Mouse (Mus musculus): Measurements from ENCODE around the gene Asns. TPM values are rescaled to one million over a fixed set of nuclear protein-coding genes. Genes with fewer than 3 reads are reported as not detected.

Gene Asns
- polyA plus RNA-seq, 1 experiment from 2014 or later: 44.6 TPM

GRCm38 (mm10) chr6:7692037-7692436, 1.0 kb downstream of the Asns start:
- ATAC-seq (ENCODE audit: low FRiP score): no peak
- Histone ChIP-seq H3K4me2 (peak overlapping the region; percentile 73), H3K4me1 (ENCODE audit: control insufficient read depth, insufficient read depth, low read length) (no peaks in the 10 kb centered on the region), H3K36me3 (ENCODE audit: control insufficient read depth, insufficient read depth, low read length) (no peaks in the 10 kb centered on the region), H3K27ac (ENCODE audit: low read depth, low read length) (no peak overlapping the region), H3K9ac (ENCODE audit: low read length) (no peak overlapping the region), H3K27me3 (ENCODE audit: control insufficient read depth, insufficient read depth, low read length) (no peaks in the 10 kb centered on the region), H3K9me3 (ENCODE audit: control insufficient read depth, low read length) (no peaks in the 10 kb centered on the region), H3K4me3 (ENCODE audit: low read depth, low read length) (peak overlapping the region; percentile 56; the same call in 1 of the 2 replicates)
- DNase-seq (ENCODE audit: low spot score, missing footprints): peak; percentile 85
- 41% methylated on average over 15 of the region's 15 CpGs for WGBS

- no peak overlapping the region for H3K4me2 ChIP-seq
- DNase-seq (ENCODE audit: low spot score, missing footprints): no peak
These were observed 2.6 kb downstream of the Asns start for GRCm38 (mm10) chr6:7690456-7690855.

GRCm38 (mm10) chr6:7689180-7689579, 3.9 kb downstream of the Asns start:
- Histone ChIP-seq H3K4me2 (no peak overlapping the region), H3K4me1 (ENCODE audit: control insufficient read depth, insufficient read depth, low read length) (no peaks in the 10 kb centered on the region), H3K4me3 (ENCODE audit: low read depth, low read length) (no peak overlapping the region), H3K9me3 (ENCODE audit: control insufficient read depth, low read length) (no peaks in the 10 kb centered on the region), H3K9ac (ENCODE audit: low read length) (no peak overlapping the region), H3K27ac (ENCODE audit: low read depth, low read length) (no peak overlapping the region), H3K27me3 (ENCODE audit: control insufficient read depth, insufficient read depth, low read length) (no peaks in the 10 kb centered on the region), H3K36me3 (ENCODE audit: control insufficient read depth, insufficient read depth, low read length) (no peaks in the 10 kb centered on the region)
- 92% methylated on average over 12 of the region's 12 CpGs for WGBS
- ATAC-seq (ENCODE audit: low FRiP score) (no peak), DNase-seq (ENCODE audit: low spot score, missing footprints) (no peak)

More at GRCm38 (mm10) chr6:7690456-7690855, 2.6 kb downstream of the Asns start:
- Histone ChIP-seq H3K4me3 (ENCODE audit: low read depth, low read length) (no peak overlapping the region), H3K9me3 (ENCODE audit: control insufficient read depth, low read length) (no peaks in the 10 kb centered on the region), H3K9ac (ENCODE audit: low read length) (no peak overlapping the region), H3K27me3 (ENCODE audit: control insufficient read depth, insufficient read depth, low read length) (no peaks in the 10 kb centered on the region), H3K27ac (ENCODE audit: low read depth, low read length) (no peak overlapping the region), H3K36me3 (ENCODE audit: control insufficient read depth, insufficient read depth, low read length) (no peaks in the 10 kb centered on the region), H3K4me1 (ENCODE audit: control insufficient read depth, insufficient read depth, low read length) (no peaks in the 10 kb centered on the region)
- WGBS: 84% methylated on average over 9 of the region's 9 CpGs
- no peak for ATAC-seq (ENCODE audit: low FRiP score)

- Histone ChIP-seq H3K27me3 (ENCODE audit: control insufficient read depth, insufficient read depth, low read length) (no peaks in the 10 kb centered on the region), H3K36me3 (ENCODE audit: control insufficient read depth, insufficient read depth, low read length) (no peaks in the 10 kb centered on the region), H3K27ac (ENCODE audit: low read depth, low read length) (no peak overlapping the region), H3K9me3 (ENCODE audit: control insufficient read depth, low read length) (no peaks in the 10 kb centered on the region), H3K4me3 (ENCODE audit: low read depth, low read length) (no peak overlapping the region), H3K4me2 (no peak overlapping the region), H3K9ac (ENCODE audit: low read length) (no peak overlapping the region), H3K4me1 (ENCODE audit: control insufficient read depth, insufficient read depth, low read length) (no peaks in the 10 kb centered on the region)
- DNase-seq (ENCODE audit: low spot score, missing footprints) (no peak), ATAC-seq (ENCODE audit: low FRiP score) (no peak)
- 77% methylated on average over 2 of the region's 2 CpGs for WGBS
These were observed 7.0 kb downstream of the Asns start for GRCm38 (mm10) chr6:7686047-7686446.

GRCm38 (mm10) chr6:7676194-7676901, 16.7 kb downstream of the Asns start:
- H3K4me2 ChIP-seq: no peak overlapping the region
- H3K9ac ChIP-seq (ENCODE audit: low read length): no peak overlapping the region
- no peaks in the 10 kb centered on the region for H3K27me3 ChIP-seq (ENCODE audit: control insufficient read depth, insufficient read depth, low read length)
- WGBS: 91% methylated on average over 8 of the region's 8 CpGs
- H3K36me3 ChIP-seq (ENCODE audit: control insufficient read depth, insufficient read depth, low read length): no peaks in the 10 kb centered on the region
- DNase-seq (ENCODE audit: low spot score, missing footprints): no peak
- H3K9me3 ChIP-seq (ENCODE audit: control insufficient read depth, low read length): no peaks in the 10 kb centered on the region
- no peak overlapping the region for H3K4me3 ChIP-seq (ENCODE audit: low read depth, low read length)
- no peaks in the 10 kb centered on the region for H3K4me1 ChIP-seq (ENCODE audit: control insufficient read depth, insufficient read depth, low read length)
- H3K27ac ChIP-seq (ENCODE audit: low read depth, low read length): no peak overlapping the region
- ATAC-seq (ENCODE audit: low FRiP score): no peak

GRCm38 (mm10) chr6:7672438-7673253, 20.4 kb downstream of the Asns start:
- H3K36me3 ChIP-seq (ENCODE audit: control insufficient read depth, insufficient read depth, low read length): no peaks in the 10 kb centered on the region
- DNase-seq (ENCODE audit: low spot score, missing footprints) (no peak), ATAC-seq (ENCODE audit: low FRiP score) (no peak)
- WGBS: 84% methylated on average over 10 of the region's 10 CpGs
- H3K4me1 ChIP-seq (ENCODE audit: control insufficient read depth, insufficient read depth, low read length): no peaks in the 10 kb centered on the region
- H3K9me3 ChIP-seq (ENCODE audit: control insufficient read depth, low read length): no peaks in the 10 kb centered on the region
- no peak overlapping the region for H3K4me2 ChIP-seq
- no peak overlapping the region for H3K4me3 ChIP-seq (ENCODE audit: low read depth, low read length)
- no peak overlapping the region for H3K9ac ChIP-seq (ENCODE audit: low read length)
- no peak overlapping the region for H3K27ac ChIP-seq (ENCODE audit: low read depth, low read length)
- no peaks in the 10 kb centered on the region for H3K27me3 ChIP-seq (ENCODE audit: control insufficient read depth, insufficient read depth, low read length)

- ATAC-seq (ENCODE audit: low FRiP score) (no peak), DNase-seq (ENCODE audit: low spot score, missing footprints) (no peak)
- Histone ChIP-seq H3K27me3 (ENCODE audit: control insufficient read depth, insufficient read depth, low read length) (no peaks in the 10 kb centered on the region), H3K9ac (ENCODE audit: low read length) (no peak overlapping the region), H3K4me1 (ENCODE audit: control insufficient read depth, insufficient read depth, low read length) (no peaks in the 10 kb centered on the region), H3K36me3 (ENCODE audit: control insufficient read depth, insufficient read depth, low read length) (no peaks in the 10 kb centered on the region), H3K27ac (ENCODE audit: low read depth, low read length) (no peak overlapping the region), H3K4me2 (no peak overlapping the region), H3K9me3 (ENCODE audit: control insufficient read depth, low read length) (no peaks in the 10 kb centered on the region), H3K4me3 (ENCODE audit: low read depth, low read length) (no peak overlapping the region)
- 69% methylated on average over 3 of the region's 3 CpGs for WGBS
These were observed 21.6 kb downstream of the Asns start for GRCm38 (mm10) chr6:7671429-7671828.

- Histone ChIP-seq H3K4me1 (ENCODE audit: control insufficient read depth, insufficient read depth, low read length) (no peaks in the 10 kb centered on the region), H3K9me3 (ENCODE audit: control insufficient read depth, low read length) (no peaks in the 10 kb centered on the region), H3K27ac (ENCODE audit: low read depth, low read length) (no peak overlapping the region), H3K4me2 (no peak overlapping the region), H3K9ac (ENCODE audit: low read length) (no peak overlapping the region), H3K4me3 (ENCODE audit: low read depth, low read length) (no peak overlapping the region), H3K27me3 (ENCODE audit: control insufficient read depth, insufficient read depth, low read length) (no peaks in the 10 kb centered on the region), H3K36me3 (ENCODE audit: control insufficient read depth, insufficient read depth, low read length) (no peaks in the 10 kb centered on the region)
- 67% methylated on average over 3 of the region's 3 CpGs for WGBS
- DNase-seq (ENCODE audit: low spot score, missing footprints) (no peak), ATAC-seq (ENCODE audit: low FRiP score) (no peak)
These were observed 22.5 kb downstream of the Asns start for GRCm38 (mm10) chr6:7670588-7670987.

GRCm38 (mm10) chr6:7669721-7670120, 23.3 kb downstream of the Asns start:
- Histone ChIP-seq H3K9me3 (ENCODE audit: control insufficient read depth, low read length) (no peaks in the 10 kb centered on the region), H3K27ac (ENCODE audit: low read depth, low read length) (no peak overlapping the region), H3K4me3 (ENCODE audit: low read depth, low read length) (no peak overlapping the region), H3K4me2 (no peak overlapping the region), H3K9ac (ENCODE audit: low read length) (no peak overlapping the region), H3K27me3 (ENCODE audit: control insufficient read depth, insufficient read depth, low read length) (no peaks in the 10 kb centered on the region), H3K36me3 (ENCODE audit: control insufficient read depth, insufficient read depth, low read length) (no peaks in the 10 kb centered on the region), H3K4me1 (ENCODE audit: control insufficient read depth, insufficient read depth, low read length) (no peaks in the 10 kb centered on the region)
- DNase-seq (ENCODE audit: low spot score, missing footprints): no peak
- ATAC-seq (ENCODE audit: low FRiP score): no peak
- WGBS: 88% methylated on average over 5 of the region's 5 CpGs
